Mouse (Mus musculus) yolk sac, embryonic 10.5 days (tissue): ENCODE data around the gene Ndufaf8.

Source experiments
- DNase-seq: peaks from one replicate; pipeline ENCODE4 v3.0.0-alpha.2; 2017; ENCODE audit warnings: low spot score

The Ndufaf8 gene

DNA sequence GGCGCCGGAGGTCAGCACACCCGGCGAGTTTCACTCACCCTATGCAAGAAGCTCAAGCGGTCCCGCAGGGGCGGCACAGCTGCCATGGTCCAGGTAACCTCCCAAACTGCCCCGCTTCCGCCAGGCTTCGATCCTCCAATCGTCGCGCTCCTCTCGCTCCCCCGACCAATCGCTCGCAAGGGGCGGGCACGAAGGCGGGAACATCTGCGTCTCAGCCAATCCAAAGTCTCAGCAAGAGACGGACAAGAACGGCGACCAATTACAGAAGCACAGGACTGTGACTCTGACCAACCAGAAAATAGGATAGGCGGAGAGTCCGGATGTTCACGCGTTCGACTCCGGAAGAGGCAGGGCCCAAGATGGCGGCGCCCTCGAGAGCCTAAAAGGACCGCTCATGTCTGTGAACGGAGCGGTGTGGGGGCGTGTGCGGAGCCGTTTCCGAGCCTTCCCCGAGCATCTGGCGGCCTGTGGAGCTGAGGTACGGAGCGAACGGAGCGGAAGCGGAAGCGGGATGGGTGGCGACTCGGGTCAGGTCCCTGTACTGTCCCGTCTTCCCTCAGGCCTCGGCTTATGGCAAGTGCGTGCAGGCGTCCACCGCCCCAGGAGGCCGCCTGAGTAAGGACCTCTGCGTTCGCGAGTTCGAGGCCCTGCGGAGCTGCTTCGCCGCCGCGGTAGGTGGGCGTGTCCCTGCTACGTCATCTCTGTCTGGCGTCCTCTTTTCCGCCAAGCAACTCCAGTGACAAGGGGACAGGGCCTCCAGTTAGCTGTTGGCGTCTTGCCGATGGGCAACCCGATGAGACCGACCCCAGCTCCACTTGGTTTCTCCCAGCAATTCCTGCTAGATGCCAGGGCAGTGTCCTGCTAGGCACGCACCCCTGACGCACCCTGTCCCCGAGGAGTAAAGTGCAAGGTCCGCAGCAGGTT lies at the start of gene Ndufaf8, which contains the start of gene Tepsin:
Gene Ndufaf8 (plus strand): TSS at position 341 of the 924 bp plus-strand sequence.
Gene Tepsin (minus strand): TSS at position 144 of the 924 bp plus-strand sequence.
- peak; percentile 100 for DNase-seq

DNA sequence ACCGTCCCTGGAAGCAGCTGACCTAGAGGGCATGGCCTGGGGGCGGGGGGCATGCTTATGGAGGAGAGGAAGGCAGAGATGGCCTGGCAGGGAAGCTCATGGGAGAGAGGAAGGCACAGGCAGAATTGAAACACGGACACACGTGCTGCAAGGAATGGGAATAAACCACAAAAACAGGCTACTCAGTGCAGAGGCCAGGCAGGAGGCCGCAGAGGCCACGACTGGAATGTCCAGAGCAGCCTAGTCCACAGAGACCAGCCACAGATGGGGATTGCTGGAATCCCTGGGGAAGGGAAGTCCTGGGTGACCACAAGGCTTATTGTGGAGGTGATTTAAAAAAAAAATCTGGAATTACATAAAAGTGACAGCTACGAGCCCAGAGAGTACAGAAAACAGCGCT lies 49.7 kb upstream of the Ndufaf8 start:
- DNase-seq = no peak

DNA sequence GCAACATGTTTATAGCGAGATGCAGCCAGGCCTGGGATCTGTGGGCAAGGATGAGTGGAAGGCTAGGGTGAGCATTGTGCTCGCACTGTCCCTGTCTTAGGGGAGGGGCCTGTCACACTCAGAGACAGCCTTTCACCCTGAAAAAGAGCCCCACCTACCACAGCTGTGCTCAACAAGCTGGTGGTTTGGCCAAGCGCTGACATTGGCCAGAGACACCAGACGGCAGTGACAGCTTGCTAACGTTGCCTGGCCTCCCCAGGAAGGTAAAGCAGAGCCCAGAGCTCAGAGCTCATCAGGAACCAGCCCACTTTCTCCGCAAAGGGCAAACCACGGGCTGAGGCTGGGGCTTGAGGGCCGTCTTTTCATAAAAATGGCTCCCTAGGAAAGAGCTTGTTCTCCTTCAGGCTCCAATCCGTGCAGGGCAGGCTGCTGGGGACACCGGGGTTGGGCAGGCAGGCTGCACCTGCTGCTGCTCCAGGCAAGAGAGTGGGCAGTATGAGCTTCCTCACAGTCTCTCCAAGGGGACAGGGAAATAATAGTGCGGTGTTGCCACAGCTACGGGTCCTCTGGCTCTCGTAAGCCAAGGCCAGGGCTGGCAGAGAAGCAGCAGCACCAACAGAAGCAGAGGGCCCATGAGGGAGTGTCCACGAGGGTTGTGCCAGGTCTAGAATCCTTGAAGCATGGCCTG lies 47.5 kb upstream of the Ndufaf8 start:
- DNase-seq = no peak

DNA sequence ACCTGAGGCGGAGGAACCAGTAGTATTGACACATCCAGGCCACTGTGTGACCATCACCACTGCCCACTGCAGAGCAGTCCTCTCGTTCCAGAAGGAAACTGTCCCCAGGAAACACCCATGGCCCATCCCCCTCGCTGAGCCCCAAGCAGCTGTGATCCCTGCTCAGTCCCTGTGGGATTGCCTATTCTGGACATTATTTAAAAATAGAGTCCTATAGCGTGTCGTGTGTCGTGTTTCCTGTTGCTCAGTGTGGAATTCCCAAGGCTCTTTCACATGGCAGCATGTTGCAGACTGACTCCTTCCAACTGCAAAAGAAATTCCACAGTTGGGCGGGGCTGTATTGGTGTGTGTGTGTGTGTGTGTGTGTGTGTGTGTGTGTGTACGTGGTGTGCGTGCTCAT lies 46.5 kb upstream of the Ndufaf8 start:
- DNase-seq = no peak

DNA sequence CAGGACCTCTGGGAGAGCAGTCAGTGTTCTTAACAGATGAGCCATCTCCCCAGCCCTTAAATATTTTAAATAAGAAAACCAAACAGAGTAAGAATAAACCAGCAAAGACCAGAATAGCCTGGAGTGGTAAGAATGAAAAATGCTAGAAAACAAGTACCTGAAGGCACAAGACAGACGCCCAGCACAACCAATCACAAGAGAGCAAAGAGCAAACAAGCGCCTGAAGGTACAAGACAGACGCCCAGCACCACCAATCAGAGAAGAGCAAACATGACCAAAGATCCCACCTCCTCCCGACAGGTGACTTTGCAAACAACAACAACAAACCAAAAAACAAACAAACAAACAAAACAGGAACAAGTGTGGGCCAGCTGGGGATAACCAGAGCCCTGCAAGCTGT lies 44.9 kb upstream of the Ndufaf8 start:
- DNase-seq = no peak

DNA sequence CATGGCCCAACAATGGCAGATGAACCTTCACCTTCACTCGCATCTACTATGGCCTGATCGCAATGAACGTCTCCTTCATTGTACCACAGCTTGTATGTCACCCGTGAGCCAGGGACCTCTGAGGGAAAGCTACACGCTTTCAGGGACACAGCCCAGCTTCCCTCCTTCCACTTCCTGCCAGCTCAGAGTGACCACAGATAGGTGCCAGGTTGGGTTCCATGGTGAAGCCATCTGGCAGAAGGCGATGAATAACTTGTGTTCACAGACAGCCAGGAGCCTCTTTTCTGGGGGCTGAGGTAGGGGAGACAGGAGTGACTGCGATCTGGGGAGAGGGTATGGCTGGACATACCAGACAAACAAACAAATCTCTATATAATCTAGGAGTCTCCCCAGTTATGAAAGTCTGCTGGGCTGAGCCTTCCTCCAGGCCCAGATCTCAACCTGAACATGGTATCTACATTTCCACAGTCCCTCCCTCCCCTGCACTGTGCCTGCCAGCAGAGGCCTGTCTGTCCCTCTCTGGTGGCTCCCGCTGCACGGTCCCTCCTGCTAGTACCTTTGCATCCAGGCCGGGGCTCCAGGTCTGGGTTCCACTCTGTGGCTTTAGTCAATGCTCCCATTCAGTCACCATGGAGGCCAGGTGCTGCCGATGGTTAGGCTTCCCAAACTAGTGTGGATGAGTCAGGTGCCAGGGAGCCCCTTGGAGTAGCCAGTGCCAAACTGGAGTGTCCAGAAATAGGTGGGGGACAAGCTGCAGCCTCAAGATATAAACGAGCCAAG lies 42.6 kb upstream of the Ndufaf8 start:
- DNase-seq = no peak

DNA sequence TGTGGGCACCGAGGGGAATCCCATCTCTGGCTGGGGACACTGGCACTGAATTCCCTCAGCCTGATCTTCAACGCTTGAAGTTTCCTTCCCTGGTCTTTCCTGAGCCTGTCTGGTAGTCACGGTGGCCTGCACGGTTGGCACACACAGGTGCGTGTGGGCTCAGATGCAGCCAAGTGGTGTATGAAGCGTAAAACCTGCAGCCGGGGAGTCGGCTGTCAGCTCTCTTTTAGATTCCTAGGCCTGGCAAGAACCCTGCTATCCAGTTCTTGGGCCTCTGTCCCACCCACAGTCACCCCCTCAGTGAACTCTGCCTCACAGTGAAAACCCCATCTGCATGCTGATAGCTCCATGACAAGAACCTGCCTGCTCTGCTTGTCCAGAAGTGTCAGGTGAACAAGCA lies 38.1 kb upstream of the Ndufaf8 start:
- no peak for DNase-seq

DNA sequence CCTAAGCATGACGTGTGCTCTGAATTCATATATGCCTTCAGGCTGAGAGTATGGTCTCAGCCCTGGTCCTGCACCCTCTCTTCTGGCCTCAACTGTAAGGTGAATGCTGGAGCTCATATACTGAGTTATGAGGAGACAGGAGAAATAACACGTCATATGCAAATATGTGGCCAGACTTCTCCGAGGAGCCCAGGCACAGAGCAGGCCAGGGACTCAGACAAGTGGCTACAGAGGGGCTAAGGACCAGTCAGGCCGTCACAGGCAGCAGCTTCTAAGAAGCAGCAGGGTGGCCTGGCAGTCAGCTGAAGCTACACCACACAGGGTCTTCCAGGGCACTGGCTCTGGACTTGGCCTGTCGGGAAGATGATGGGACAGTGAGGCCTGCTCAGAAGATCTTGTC lies 35.4 kb upstream of the Ndufaf8 start:
- DNase-seq = no peak

DNA sequence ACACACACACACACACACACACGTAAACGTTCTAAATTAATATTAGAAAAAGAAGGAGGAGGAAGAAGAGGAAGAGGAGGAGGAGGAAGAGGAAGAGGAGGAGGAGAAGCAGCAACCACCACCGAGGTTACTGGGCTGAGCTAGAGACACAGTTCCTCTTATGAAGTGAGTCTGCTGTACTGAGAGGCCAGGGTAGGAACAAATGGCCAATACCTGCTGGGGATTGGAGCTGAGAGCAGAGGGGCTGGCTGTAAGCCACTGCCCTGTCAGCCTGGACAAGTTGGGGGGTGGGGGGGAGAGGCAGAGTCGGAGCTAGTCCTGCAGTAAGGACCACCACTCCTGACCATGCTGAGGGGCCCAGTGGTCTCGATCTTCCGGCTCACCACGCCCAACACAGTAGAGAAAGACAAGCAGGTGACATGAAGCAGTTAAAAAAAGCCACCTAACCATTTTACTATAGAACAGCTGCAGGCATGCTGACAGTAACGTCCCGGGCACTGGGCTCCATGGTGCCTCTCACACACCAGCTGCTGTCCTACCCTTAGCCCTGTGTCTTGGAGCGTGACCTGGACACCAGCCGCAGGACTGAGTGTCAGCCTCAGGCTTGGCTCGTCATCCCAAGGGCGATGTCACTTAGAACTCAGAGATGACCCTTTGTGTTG lies 34.6 kb upstream of the Ndufaf8 start:
- no peak for DNase-seq

DNA sequence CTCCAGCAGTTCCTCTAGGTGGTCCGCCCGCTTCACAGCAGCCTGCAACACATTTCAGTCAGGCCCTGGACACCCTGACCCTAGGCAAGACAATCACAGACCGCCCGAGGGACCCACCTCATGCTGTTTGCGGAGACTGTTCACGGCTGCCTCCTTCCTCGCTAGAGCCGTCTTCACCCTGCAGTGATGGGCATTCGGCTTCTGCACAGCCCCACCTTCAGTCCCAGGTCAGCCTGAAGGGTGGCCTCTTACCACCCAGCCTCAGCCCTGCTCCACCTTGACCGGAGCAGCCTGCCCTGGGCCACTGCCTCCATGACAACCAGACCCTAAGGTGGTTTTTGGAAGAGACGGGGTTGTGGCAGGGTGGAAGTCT lies 34.1 kb upstream of the Ndufaf8 start:
- DNase-seq = no peak

DNA sequence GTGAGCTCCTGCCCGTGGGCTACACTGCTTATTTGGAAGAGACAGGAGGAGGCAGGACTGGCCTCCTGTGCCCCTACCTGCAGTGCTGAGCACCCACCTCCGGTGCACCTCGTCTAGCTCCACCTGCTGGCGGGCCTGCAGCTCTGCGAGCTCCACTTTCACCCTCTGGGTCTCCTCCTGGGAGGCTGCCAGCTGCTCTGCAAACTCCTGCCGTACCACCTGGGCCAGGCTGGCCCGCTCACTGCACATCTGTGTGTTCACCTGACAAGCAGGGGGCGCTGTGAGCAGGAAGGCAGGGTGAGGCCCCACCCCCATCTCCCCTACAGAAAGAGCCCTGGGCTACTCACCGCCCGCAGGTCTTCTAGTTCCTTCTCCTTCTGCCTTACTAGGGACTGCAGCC lies 33.4 kb upstream of the Ndufaf8 start:
- peak; percentile 43 for DNase-seq

DNA sequence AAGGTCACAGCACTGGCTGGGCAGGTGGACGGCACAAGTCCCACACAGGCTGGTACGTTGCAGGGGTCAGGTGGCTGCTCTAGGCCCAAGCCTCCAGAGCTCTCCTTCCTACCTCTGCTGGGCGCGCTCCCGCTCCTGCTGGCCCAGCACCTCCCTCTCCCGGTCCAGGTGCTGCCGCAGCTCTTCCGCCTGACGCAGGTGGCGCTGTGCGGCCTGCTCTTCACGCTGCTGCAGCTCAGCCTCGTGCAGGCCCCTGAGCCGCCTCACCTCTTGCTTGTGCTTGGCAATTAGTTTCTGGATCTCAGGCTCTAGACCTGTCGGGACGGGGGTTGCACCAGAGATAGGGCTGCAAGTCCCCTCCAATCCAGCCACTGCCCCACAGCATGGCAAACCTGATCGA lies 30.9 kb upstream of the Ndufaf8 start:
- no peak for DNase-seq

DNA sequence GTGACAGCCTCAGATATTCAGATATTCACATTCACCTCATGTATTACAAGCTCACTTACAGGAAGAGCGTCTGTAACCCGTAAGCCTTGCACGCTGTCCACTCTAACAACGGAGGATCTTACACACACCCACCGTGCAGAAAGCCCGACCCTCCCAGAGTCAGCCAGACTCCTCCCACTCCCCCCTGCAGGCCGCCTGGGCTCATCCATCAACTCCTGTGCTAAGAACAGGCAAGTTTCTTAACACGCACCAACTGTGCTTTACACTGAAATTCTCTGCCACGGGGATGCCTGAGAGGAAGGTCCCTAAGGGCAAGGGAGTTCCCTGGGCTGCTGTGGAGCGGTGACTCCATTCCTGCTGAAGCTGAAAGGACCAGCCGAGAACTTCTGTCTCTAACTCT lies 29.5 kb upstream of the Ndufaf8 start:
- DNase-seq = no peak

DNA sequence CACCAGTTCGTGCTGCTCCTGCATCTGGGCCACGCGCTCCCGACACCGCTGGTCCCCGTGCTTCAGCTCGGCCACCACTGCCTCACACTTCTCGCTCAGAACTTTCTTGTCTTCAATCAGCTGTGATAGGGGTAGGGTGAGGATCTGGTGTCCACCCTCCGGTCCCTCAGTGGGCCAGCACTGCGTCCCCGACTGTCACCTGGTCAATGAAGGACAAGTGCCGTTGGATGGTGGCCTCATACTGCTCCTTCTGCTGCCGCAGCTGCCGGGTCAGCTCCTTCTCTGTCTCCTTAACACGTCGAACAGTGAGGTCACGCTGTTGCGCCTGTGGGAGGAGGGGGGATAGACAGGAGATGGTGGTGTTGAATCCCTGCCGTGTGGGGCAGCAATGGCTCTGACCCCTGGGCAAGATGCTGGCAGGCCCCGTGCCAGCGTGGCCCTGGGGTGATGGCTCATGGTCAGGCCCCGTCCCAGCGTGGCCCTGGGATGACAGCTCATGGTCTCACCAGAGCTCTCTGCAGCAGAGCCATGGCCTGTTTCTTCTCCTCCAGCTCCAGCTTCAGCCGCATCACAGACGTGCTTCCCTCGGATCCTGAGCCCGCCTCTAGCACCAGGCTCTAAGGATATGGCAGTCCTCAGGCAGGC lies 28.3 kb upstream of the Ndufaf8 start:
- DNase-seq = no peak

DNA sequence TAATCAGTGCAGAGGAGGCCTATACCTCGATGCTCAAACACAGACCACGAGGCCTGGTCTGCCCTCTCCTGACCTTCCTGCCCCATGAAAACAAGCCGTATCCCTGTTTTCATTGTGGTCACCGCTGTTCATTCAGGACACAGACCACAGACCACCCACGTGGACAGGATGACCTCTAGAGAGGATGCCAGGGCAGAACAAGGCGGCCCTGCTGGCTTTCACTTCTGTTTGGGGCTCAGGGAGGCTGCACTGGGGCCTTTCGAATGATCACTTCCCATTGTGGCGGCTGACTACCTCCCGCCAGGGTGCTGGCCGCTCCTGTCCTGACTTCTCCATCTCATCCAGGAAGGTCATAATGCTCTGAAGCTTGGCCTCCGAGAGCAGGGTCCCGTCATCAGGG lies 27.7 kb upstream of the Ndufaf8 start:
- DNase-seq = no peak

DNA sequence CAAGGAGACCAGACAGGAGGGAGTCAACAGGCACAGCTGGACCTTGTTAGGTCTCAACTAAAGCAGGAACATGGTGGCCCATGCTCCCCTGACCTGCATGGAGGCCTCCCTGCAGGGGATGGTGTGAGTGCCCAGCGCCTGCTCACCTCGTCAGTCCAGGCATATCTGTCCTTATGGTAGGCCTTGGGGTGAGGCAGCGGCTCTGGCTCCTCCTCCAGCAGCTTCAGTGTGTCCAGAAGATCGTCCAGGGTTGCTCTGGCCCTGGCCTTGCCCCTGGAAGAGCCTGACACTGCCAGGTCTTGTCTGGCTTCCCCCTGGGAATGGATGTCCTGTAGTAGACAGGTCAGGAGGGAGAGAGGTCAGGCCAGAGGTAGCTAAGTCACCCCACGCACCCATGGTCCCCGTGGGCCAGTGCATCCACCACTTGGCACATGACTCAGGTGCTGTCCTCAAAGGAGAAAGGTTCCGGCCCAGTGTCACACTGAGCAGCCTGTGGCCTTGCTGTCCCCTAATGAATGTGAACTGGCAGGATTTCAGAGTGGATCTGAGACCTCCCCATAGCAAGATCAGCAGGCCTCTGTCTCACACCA lies 26.9 kb upstream of the Ndufaf8 start:
- no peak for DNase-seq

DNA sequence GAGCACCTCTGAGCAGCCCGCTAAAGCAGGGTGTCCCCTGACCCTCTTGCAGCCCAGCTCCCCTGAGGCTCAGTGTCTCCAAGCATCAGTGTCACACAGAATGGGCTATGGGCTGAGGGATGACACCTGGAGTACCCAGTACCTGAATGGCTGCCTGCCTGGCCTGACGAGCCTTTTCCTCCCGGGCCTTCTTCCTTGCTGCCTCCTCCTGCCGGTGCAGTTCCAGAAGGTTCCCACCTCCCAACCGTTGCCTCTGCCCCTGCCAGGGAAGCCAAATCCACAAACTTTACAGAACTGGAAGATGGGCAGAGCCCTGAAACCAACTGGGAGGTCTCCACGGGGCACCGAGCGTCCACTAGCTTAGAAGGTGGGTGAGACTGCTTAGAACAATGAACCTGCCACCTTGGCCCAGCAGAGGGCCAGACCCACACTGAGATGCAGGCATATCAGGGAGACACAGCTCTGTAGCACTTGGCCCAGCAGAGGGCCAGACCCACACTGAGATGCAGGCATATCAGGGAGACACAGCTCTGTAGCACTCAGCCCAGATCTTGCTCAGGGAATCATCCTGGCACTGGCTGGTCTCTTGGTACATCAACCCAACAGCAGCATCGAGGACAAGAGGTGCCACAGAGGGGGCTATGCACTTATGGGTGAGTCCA lies 25.6 kb upstream of the Ndufaf8 start:
- no peak for DNase-seq

DNA sequence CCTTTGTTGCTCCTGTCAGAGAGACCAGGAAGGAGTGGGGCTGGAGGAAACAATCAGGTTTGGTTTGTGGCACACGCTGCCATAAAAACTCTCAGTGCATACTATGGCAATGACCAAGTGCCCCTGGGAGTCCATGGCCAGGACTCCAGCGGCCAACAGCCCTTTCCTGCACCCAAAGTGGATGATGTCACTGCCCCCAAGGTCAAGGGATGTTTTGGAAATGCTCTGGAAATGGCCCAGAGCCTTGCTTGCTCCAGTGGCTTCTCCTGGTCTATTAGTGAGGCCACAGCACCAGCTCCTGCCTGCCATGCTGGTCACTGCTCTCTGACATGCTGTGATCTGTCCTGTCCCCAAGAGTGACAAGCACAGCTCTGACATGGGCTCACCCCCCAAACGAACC lies 22.5 kb upstream of the Ndufaf8 start:
- DNase-seq = no peak

DNA sequence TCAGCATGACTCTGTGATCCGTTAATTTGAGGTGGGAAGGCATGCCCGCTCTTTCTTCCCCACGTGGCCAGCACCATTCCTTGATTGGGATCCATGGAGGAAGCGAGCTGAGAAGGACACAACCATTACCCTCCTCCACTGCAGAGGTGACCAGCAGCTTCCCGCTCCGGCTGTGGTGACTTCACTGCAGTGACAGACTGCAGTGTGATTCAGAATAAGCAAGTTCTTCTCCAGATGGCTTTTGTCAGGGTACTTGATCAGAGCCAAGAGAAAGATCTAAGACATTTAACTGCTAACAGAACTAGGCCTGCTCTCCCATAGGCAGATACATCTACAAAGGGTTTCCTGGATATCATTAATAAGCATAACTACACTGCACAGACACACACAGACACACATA lies 18.4 kb upstream of the Ndufaf8 start:
- no peak for DNase-seq

DNA sequence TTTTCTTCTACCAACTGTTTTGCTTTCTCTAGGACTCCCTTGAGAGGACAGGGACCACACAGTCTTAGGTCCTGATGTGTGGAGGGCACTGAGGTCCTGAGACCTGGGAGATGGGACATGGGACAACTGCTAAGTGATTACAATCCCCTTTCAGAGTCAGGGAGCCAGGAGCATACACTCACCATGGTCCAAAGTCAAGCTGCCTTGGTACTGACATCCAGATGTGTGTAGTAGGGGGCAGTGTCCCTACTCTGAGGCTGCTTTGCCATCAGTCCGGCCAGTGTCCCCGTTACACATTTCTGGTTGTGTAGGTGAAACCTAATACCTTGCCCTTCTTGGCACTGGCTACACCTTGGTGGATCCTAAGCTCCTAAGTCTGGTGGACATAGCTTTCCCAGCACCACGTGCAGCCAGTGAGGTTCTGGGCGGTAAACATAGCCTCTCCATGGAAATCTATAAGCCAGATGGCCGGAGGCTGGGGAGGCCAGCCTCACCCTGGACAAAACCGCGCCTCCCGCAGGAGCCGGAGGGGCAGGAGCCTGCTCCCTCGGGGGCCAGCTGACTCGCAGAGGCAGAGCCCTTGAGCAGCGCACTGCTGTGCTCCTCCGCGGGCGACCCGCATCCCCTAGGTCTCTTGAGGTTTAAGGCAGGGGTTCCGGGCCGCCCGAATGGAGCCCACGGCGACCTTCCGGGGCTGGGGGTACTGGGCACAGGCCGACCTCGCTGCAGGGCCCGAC lies 12.7 kb upstream of the Ndufaf8 start:
- no peak for DNase-seq
